Mouse (Mus musculus) midbrain, embryonic 14.5 days (tissue): ENCODE results near the gene Kdelr1. TPM values are rescaled to one million over a fixed set of nuclear protein-coding genes. Genes with fewer than 3 reads are reported as not detected.
A peak's percentile ranks its signal among the peaks of the same experiment; 100 is the strongest.

ENCODE experiments used
- ATAC-seq: fragments of 200-750 bp; cut with Nextera tagmentation; 2 replicates; pipeline ENCODE4 v1.8.0; 2017; ENCODE audit warnings: moderate number of reproducible peaks, moderate library complexity; ENCODE audit not compliant: low FRiP score, low TSS enrichment
- DNase-seq: peaks from one replicate; pipeline ENCODE4 v3.0.0-alpha.2; 2015
- H3K27ac ChIP-seq: fragments of 300-500 bp; sonication (generic); replicated peaks from 2 replicates; pipeline ENCODE4 v1.5.1; 2014; ENCODE audit warnings: mild to moderate bottlenecking, low read depth, low read length, moderate library complexity
- H3K27me3 ChIP-seq: fragments of 300-500 bp; sonication (generic); 2 replicates; pipeline ENCODE4 v1.6.1; 2014; ENCODE audit warnings: low read length, control low read depth, mixed read lengths; ENCODE audit not compliant: control insufficient read depth, insufficient read depth
- H3K36me3 ChIP-seq: fragments of 300-500 bp; sonication (generic); 2 replicates; pipeline ENCODE4 v1.6.1; 2014; ENCODE audit warnings: low read length, control low read depth; ENCODE audit not compliant: control insufficient read depth, insufficient read depth
- H3K4me1 ChIP-seq: fragments of 300-500 bp; sonication (generic); 2 replicates; pipeline ENCODE4 v1.6.1; 2014; ENCODE audit warnings: mild to moderate bottlenecking, antibody characterized with exemption, low read length, control low read depth; ENCODE audit not compliant: control insufficient read depth, insufficient read depth
- H3K4me2 ChIP-seq: fragments of 300-500 bp; sonication (generic); 2 replicates; pipeline ENCODE4 v1.6.1; 2014; ENCODE audit warnings: mild to moderate bottlenecking, low read length, moderate library complexity
- H3K4me3 ChIP-seq: fragments of 300-500 bp; sonication (generic); replicated peaks from 2 replicates; pipeline ENCODE4 v1.5.1; 2014; ENCODE audit warnings: low read depth, low read length
- H3K9ac ChIP-seq: fragments of 300-500 bp; sonication (generic); replicated peaks from 2 replicates; pipeline ENCODE4 v1.6.1; 2014; ENCODE audit warnings: mild to moderate bottlenecking, low read length, moderate library complexity
- H3K9me3 ChIP-seq: fragments of 300-500 bp; sonication (generic); 2 replicates; pipeline ENCODE4 v1.6.1; 2016; ENCODE audit warnings: low read length, control low read depth, mixed read lengths; ENCODE audit not compliant: control insufficient read depth
- WGBS: fragments of 180-500 bp; shearing (Covaris S2); extraction: QIAGEN DNeasy Blood & Tissue Kit; methylation state at CpG from one replicate; pipeline ENCODE4 v1.1.7; 2014; 5-methylcytosine and 5-hydroxymethylcytosine counted together
- polyA plus RNA-seq: library from polyadenylated mRNA; unstranded; fragments of >200 nt; fragmentation: Nextera tagmentation; extraction: Ambion mirVana; gene quantifications from 2 replicates; pipeline ENCODE4 v1.2.1, GENCODE M21; 2014

Kdelr1 gene
- polyA plus RNA-seq, 1 experiment from 2014 or later, result 99.1 TPM

- H3K9ac ChIP-seq, result no peak overlapping the region
- H3K9me3 ChIP-seq, result no peaks in the 10 kb centered on the region
- no peak overlapping the region for H3K4me2 ChIP-seq
- no peaks in the 10 kb centered on the region for H3K36me3 ChIP-seq
- no peaks in the 10 kb centered on the region for H3K4me1 ChIP-seq
- H3K27ac ChIP-seq, result no peak overlapping the region
- ATAC-seq, result no peak
- no peaks in the 10 kb centered on the region for H3K27me3 ChIP-seq
- no peak overlapping the region for H3K4me3 ChIP-seq
- WGBS, result 89% methylated on average over 10 of the region's 10 CpGs
- DNase-seq, result no peak
Observed at GRCm38 (mm10) chr7:45842950-45843744, 29.4 kb upstream of the Kdelr1 start.

DNA sequence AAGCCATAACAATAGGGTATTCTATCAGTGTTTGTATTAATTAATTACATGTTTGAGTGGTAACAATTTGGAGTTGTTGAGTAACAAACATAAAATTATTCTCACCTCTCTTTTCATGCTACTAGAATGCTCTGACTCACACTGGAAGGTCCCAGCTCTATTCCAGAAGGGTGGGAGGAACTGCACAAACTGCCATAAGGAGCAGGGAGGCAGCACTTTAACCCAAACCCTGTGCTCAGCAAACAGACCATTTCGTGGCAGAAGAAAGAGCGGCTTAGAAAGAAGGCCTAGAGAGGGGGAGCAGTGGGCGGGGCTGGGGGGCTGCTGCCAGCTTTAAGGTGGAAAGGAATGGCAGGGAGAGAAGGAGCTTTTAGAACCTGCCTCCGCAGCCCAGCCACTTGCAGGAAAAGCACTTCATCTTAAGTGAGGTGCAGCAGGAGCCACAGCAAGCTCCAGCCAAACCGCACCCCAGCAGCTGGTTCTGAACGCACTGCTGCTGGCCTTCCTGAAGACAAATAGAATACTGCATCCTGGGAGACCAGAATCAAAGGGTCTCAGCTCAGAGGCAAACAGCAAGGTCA is 24.0 kb upstream of the Kdelr1 start:
- no peak overlapping the region for H3K9ac ChIP-seq
- H3K36me3 ChIP-seq, result no peaks in the 10 kb centered on the region
- WGBS, result 1% methylated on average over 6 of the region's 6 CpGs
- no peaks in the 10 kb centered on the region for H3K27me3 ChIP-seq
- H3K4me3 ChIP-seq, result no peak overlapping the region
- ATAC-seq (no peak), DNase-seq (no peak)
- H3K4me2 ChIP-seq, result no peak overlapping the region
- no peaks in the 10 kb centered on the region for H3K9me3 ChIP-seq
- H3K4me1 ChIP-seq, result no peaks in the 10 kb centered on the region
- H3K27ac ChIP-seq, result no peak overlapping the region

- WGBS, result 80% methylated on average over 3 of the region's 3 CpGs
- H3K9ac ChIP-seq, result no peak overlapping the region
- H3K9me3 ChIP-seq, result no peaks in the 10 kb centered on the region
- H3K4me3 ChIP-seq, result no peak overlapping the region
- no peaks in the 10 kb centered on the region for H3K4me1 ChIP-seq
- no peaks in the 10 kb centered on the region for H3K36me3 ChIP-seq
- no peak overlapping the region for H3K27ac ChIP-seq
- ATAC-seq (no peak), DNase-seq (no peak)
- H3K27me3 ChIP-seq, result no peaks in the 10 kb centered on the region
- no peak overlapping the region for H3K4me2 ChIP-seq
Observed at GRCm38 (mm10) chr7:45850661-45851060, 21.9 kb upstream of the Kdelr1 start.

- Histone ChIP-seq H3K4me2 (no peak overlapping the region), H3K27ac (no peak overlapping the region), H3K9me3 (no peaks in the 10 kb centered on the region), H3K4me1 (peaks cover 9% of the 10 kb centered on the region), H3K36me3 (no peaks in the 10 kb centered on the region), H3K9ac (no peak overlapping the region), H3K27me3 (peaks cover 15% of the 10 kb centered on the region), H3K4me3 (no peak overlapping the region)
- 85% methylated on average over 12 of the region's 12 CpGs for WGBS
- ATAC-seq (no peak), DNase-seq (no peak)
Observed at GRCm38 (mm10) chr7:45853089-45853488, 19.5 kb upstream of the Kdelr1 start.

GRCm38 (mm10) chr7:45856950-45857901 is 15.3 kb upstream of the Kdelr1 start:
- DNase-seq, result peak; percentile 40
- 4% methylated on average over 30 of the region's 30 CpGs for WGBS
- ATAC-seq, result no peak; the same call in 1 of the 2 replicates
- Histone ChIP-seq H3K9ac (peak overlapping the region; percentile 20; the same call in 1 of the 2 replicates), H3K4me3 (peak overlapping the region; percentile 25), H3K9me3 (no peaks in the 10 kb centered on the region), H3K4me2 (peak overlapping the region; percentile 52), H3K27ac (no peak overlapping the region), H3K4me1 (peaks cover 10% of the 10 kb centered on the region), H3K36me3 (no peaks in the 10 kb centered on the region), H3K27me3 (peaks cover 15% of the 10 kb centered on the region)

- H3K4me1 ChIP-seq, result peaks cover 10% of the 10 kb centered on the region
- H3K9ac ChIP-seq, result no peak overlapping the region
- DNase-seq, result no peak
- no peaks in the 10 kb centered on the region for H3K36me3 ChIP-seq
- 64% methylated on average over 4 of the region's 4 CpGs for WGBS
- H3K27me3 ChIP-seq, result peaks cover 15% of the 10 kb centered on the region
- H3K4me2 ChIP-seq, result no peak overlapping the region
- no peak overlapping the region for H3K27ac ChIP-seq
- H3K4me3 ChIP-seq, result no peak overlapping the region
- ATAC-seq, result no peak
- H3K9me3 ChIP-seq, result no peaks in the 10 kb centered on the region
Observed at GRCm38 (mm10) chr7:45859008-45859407, 13.6 kb upstream of the Kdelr1 start.

GRCm38 (mm10) chr7:45862804-45863203 is 9.8 kb upstream of the Kdelr1 start:
- no peak overlapping the region for H3K4me3 ChIP-seq
- peaks cover 8% of the 10 kb centered on the region for H3K4me1 ChIP-seq
- no peak overlapping the region for H3K27ac ChIP-seq
- WGBS, result 89% methylated on average over 7 of the region's 7 CpGs
- no peak overlapping the region for H3K9ac ChIP-seq
- no peak for DNase-seq
- no peaks in the 10 kb centered on the region for H3K27me3 ChIP-seq
- no peak for ATAC-seq
- no peaks in the 10 kb centered on the region for H3K36me3 ChIP-seq
- H3K9me3 ChIP-seq, result no peaks in the 10 kb centered on the region
- no peak overlapping the region for H3K4me2 ChIP-seq

- Histone ChIP-seq H3K9me3 (no peaks in the 10 kb centered on the region), H3K4me1 (peaks cover 20% of the 10 kb centered on the region), H3K4me3 (no peak overlapping the region), H3K27me3 (no peaks in the 10 kb centered on the region), H3K9ac (no peak overlapping the region), H3K4me2 (no peak overlapping the region), H3K36me3 (no peaks in the 10 kb centered on the region), H3K27ac (no peak overlapping the region)
- WGBS, result 71% methylated on average over 3 of the region's 3 CpGs
- DNase-seq (no peak), ATAC-seq (no peak)
Observed at GRCm38 (mm10) chr7:45864435-45864834, 8.1 kb upstream of the Kdelr1 start.
